Mouse (Mus musculus) liver (tissue): ENCODE results near the gene Clnk.

Experiments used
- DNase-seq: peaks from one replicate; pipeline ENCODE4 v3.0.0-alpha.2; 2020; ENCODE audit warnings: mixed read lengths

Gene Clnk

GRCm38 (mm10) chr5:38708940-38709581, 167.6 kb downstream of the Clnk start:
- DNase-seq = no peak

- DNase-seq = no peak
Measured at GRCm38 (mm10) chr5:38707364-38708075, 169.1 kb downstream of the Clnk start.

GRCm38 (mm10) chr5:38702941-38703340, 173.7 kb downstream of the Clnk start:
- DNase-seq = no peak

- no peak for DNase-seq
Measured at GRCm38 (mm10) chr5:38702091-38702490, 174.5 kb downstream of the Clnk start.

- no peak for DNase-seq
Measured at GRCm38 (mm10) chr5:38698466-38698865, 178.1 kb downstream of the Clnk start.

- DNase-seq = no peak
Measured at GRCm38 (mm10) chr5:38698046-38698445, 178.6 kb downstream of the Clnk start.

GRCm38 (mm10) chr5:38696616-38697375, 179.8 kb downstream of the Clnk start:
- DNase-seq = no peak

- DNase-seq = no peak
Measured at GRCm38 (mm10) chr5:38692859-38693258, 183.8 kb downstream of the Clnk start.

- no peak for DNase-seq
Measured at GRCm38 (mm10) chr5:38689186-38689585, 187.4 kb downstream of the Clnk start.

GRCm38 (mm10) chr5:38687694-38688093, 188.9 kb downstream of the Clnk start:
- no peak for DNase-seq

- peak; percentile 77 for DNase-seq
Measured at GRCm38 (mm10) chr5:38684164-38684911, 192.3 kb downstream of the Clnk start, which contains the start of gene Zfp518b. Zfp518b (minus strand) TSS chr5:38684826.

GRCm38 (mm10) chr5:38658836-38659235, 217.8 kb downstream of the Clnk start:
- no peak for DNase-seq
